Mouse (Mus musculus): ENCODE measurements around the gene Cbx7. TPM values are rescaled to one million over a fixed set of nuclear protein-coding genes. Genes with fewer than 3 reads are reported as not detected.

Gene Cbx7
- polyA plus RNA-seq, 1 experiment from 2014 or later, result 4.3 TPM

- 17% methylated on average over 14 of the region's 15 CpGs for WGBS (ENCODE audit: missing documents)
- Histone ChIP-seq H3K4me3 (ENCODE audit: inconsistent target) (peak overlapping the region; percentile 96), H3K79me2 (ENCODE audit: inconsistent target) (peaks cover 60% of the 10 kb centered on the region), H3K27ac (peak overlapping the region; percentile 86), H3K36me3 (ENCODE audit: inconsistent target) (peaks cover 21% of the 10 kb centered on the region)
These were observed 77.7 kb downstream of the Cbx7 start for GRCm38 (mm10) chr15:79892995-79893823.

GRCm38 (mm10) chr15:79892213-79892541, 78.7 kb downstream of the Cbx7 start:
- 0% methylated on average over 11 of the region's 12 CpGs for whole genome bisulfite sequencing (ENCODE audit: missing documents)
- H3K27ac ChIP-seq, result peak overlapping the region; percentile 86
- peaks cover 16% of the 10 kb centered on the region for H3K36me3 ChIP-seq (ENCODE audit: inconsistent target)
- peak overlapping the region; percentile 96 for H3K4me3 ChIP-seq (ENCODE audit: inconsistent target)
- peaks cover 60% of the 10 kb centered on the region for H3K79me2 ChIP-seq (ENCODE audit: inconsistent target)

- H3K79me2 ChIP-seq (ENCODE audit: inconsistent target), result peaks cover 56% of the 10 kb centered on the region
- H3K4me3 ChIP-seq (ENCODE audit: inconsistent target), result peak within 1 kb of the TSS; percentile 96
- peak within 1 kb of the TSS; percentile 86 for H3K27ac ChIP-seq
- under 1% methylated on average over 18 of the region's 20 CpGs for WGBS (ENCODE audit: missing documents)
- H3K36me3 ChIP-seq (ENCODE audit: inconsistent target), result peaks cover 14% of the 10 kb centered on the region
These were observed 79.3 kb downstream of the Cbx7 start, which contains the start of gene Apobec3 for GRCm38 (mm10) chr15:79891436-79892212. TSS of gene Apobec3 (plus strand) at chr15:79891659.

GRCm38 (mm10) chr15:79884820-79885219, 86.1 kb downstream of the Cbx7 start:
- peaks cover 8% of the 10 kb centered on the region for H3K36me3 ChIP-seq (ENCODE audit: inconsistent target)
- no peak overlapping the region for H3K4me3 ChIP-seq (ENCODE audit: inconsistent target)
- WGBS (ENCODE audit: missing documents), result 86% methylated on average over 5 of the region's 5 CpGs
- H3K79me2 ChIP-seq (ENCODE audit: inconsistent target), result no peaks in the 10 kb centered on the region; the same call in 1 of the 2 replicates
- H3K27ac ChIP-seq, result no peak overlapping the region

- under 1% methylated on average over 30 of the region's 30 CpGs for WGBS (ENCODE audit: missing documents)
- Histone ChIP-seq H3K36me3 (ENCODE audit: inconsistent target) (peaks cover 7% of the 10 kb centered on the region), H3K4me3 (ENCODE audit: inconsistent target) (peak overlapping the region; percentile 39), H3K27ac (peak overlapping the region; percentile 28), H3K79me2 (ENCODE audit: inconsistent target) (no peaks in the 10 kb centered on the region)
These were observed 87.5 kb downstream of the Cbx7 start for GRCm38 (mm10) chr15:79883352-79883822.

GRCm38 (mm10) chr15:79882623-79883267, 88.2 kb downstream of the Cbx7 start:
- Histone ChIP-seq H3K79me2 (ENCODE audit: inconsistent target) (no peaks in the 10 kb centered on the region), H3K36me3 (ENCODE audit: inconsistent target) (peaks cover under 1% of the 10 kb centered on the region; the same call in 1 of the 2 replicates), H3K27ac (no peak overlapping the region), H3K4me3 (ENCODE audit: inconsistent target) (no peak overlapping the region)
- 31% methylated on average over 19 of the region's 19 CpGs for WGBS (ENCODE audit: missing documents)

- no peak overlapping the region for H3K4me3 ChIP-seq (ENCODE audit: inconsistent target)
These were observed 90.4 kb downstream of the Cbx7 start for GRCm38 (mm10) chr15:79880477-79880876.

GRCm38 (mm10) chr15:79879319-79879718, 91.6 kb downstream of the Cbx7 start:
- Histone ChIP-seq H3K27ac (no peak overlapping the region), H3K79me2 (ENCODE audit: inconsistent target) (no peaks in the 10 kb centered on the region), H3K36me3 (ENCODE audit: inconsistent target) (no peaks in the 10 kb centered on the region), H3K4me3 (ENCODE audit: inconsistent target) (no peak overlapping the region)
- WGBS (ENCODE audit: missing documents), result 29% methylated on average over 13 of the region's 13 CpGs

More at GRCm38 (mm10) chr15:79880477-79880876, 90.4 kb downstream of the Cbx7 start:
- no peaks in the 10 kb centered on the region for H3K79me2 ChIP-seq (ENCODE audit: inconsistent target)
- WGBS (ENCODE audit: missing documents), result 96% methylated on average over 3 of the region's 3 CpGs
- H3K36me3 ChIP-seq (ENCODE audit: inconsistent target), result no peaks in the 10 kb centered on the region
- H3K27ac ChIP-seq, result no peak overlapping the region

- Histone ChIP-seq H3K4me3 (ENCODE audit: inconsistent target) (no peak overlapping the region), H3K79me2 (ENCODE audit: inconsistent target) (no peaks in the 10 kb centered on the region), H3K27ac (no peak overlapping the region), H3K36me3 (ENCODE audit: inconsistent target) (no peaks in the 10 kb centered on the region)
- 64% methylated on average over 6 of the region's 6 CpGs for WGBS (ENCODE audit: missing documents)
These were observed 92.2 kb downstream of the Cbx7 start for GRCm38 (mm10) chr15:79878725-79879136.

- no peak overlapping the region for H3K4me3 ChIP-seq (ENCODE audit: inconsistent target)
- WGBS (ENCODE audit: missing documents), result 94% methylated on average over 18 of the region's 18 CpGs
- no peaks in the 10 kb centered on the region for H3K36me3 ChIP-seq (ENCODE audit: inconsistent target)
These were observed 95.5 kb downstream of the Cbx7 start for GRCm38 (mm10) chr15:79875261-79875995.

GRCm38 (mm10) chr15:79873995-79874394, 96.9 kb downstream of the Cbx7 start:
- Histone ChIP-seq H3K4me3 (ENCODE audit: inconsistent target) (no peak overlapping the region), H3K27ac (no peak overlapping the region), H3K79me2 (ENCODE audit: inconsistent target) (no peaks in the 10 kb centered on the region), H3K36me3 (ENCODE audit: inconsistent target) (no peaks in the 10 kb centered on the region)
- WGBS (ENCODE audit: missing documents), result 35% methylated on average over 2 of the region's 2 CpGs

More at GRCm38 (mm10) chr15:79875261-79875995, 95.5 kb downstream of the Cbx7 start:
- no peaks in the 10 kb centered on the region for H3K79me2 ChIP-seq (ENCODE audit: inconsistent target)
- H3K27ac ChIP-seq, result no peak overlapping the region

GRCm38 (mm10) chr15:79873545-79873944, 97.4 kb downstream of the Cbx7 start:
- no peaks in the 10 kb centered on the region for H3K79me2 ChIP-seq (ENCODE audit: inconsistent target)
- H3K27ac ChIP-seq, result no peak overlapping the region
- no peak overlapping the region for H3K4me3 ChIP-seq (ENCODE audit: inconsistent target)
- no peaks in the 10 kb centered on the region for H3K36me3 ChIP-seq (ENCODE audit: inconsistent target)
- 93% methylated on average over 8 of the region's 8 CpGs for WGBS (ENCODE audit: missing documents)

GRCm38 (mm10) chr15:79867260-79868002, 103.5 kb downstream of the Cbx7 start:
- Histone ChIP-seq H3K27ac (no peak overlapping the region), H3K36me3 (ENCODE audit: inconsistent target) (no peaks in the 10 kb centered on the region), H3K79me2 (ENCODE audit: inconsistent target) (no peaks in the 10 kb centered on the region), H3K4me3 (ENCODE audit: inconsistent target) (no peak overlapping the region)
- WGBS (ENCODE audit: missing documents), result 93% methylated on average over 3 of the region's 3 CpGs

Data from macrophage (primary cell).